Mouse (Mus musculus) liver, embryonic 14.5 days (tissue): Measurements from ENCODE around the gene Ntm.

Source experiments
- CTCF ChIP-seq: IDR thresholded peaks from 2 replicates; pipeline ENCODE4 v1.5.1; 2016; ENCODE audit warnings: antibody characterized with exemption, low read depth, control low read depth
- EP300 ChIP-seq: IDR thresholded peaks from 2 replicates; pipeline ENCODE4 v1.6.1; 2016; ENCODE audit warnings: antibody characterized with exemption, low read depth

GRCm38 (mm10) chr9:29060293-29060692 is 902.6 kb downstream of the Ntm start:
- TF ChIP-seq CTCF (no peak), EP300 (no peak)
